Mouse (Mus musculus) embryonic facial prominence, embryonic 12.5 days (tissue): Measurements from ENCODE around the gene Ccdc84. TPM values are rescaled to one million over a fixed set of nuclear protein-coding genes. Genes with fewer than 3 reads are reported as not detected.
"Not testable (repeated sequence)": the region's sequence is repeated elsewhere in the genome, so short reads cannot be mapped to it uniquely, and the experiment has no call there.

ENCODE experiments used
- ATAC-seq: fragments of 200-750 bp; cut with Nextera tagmentation; 2 replicates; pipeline ENCODE4 v1.8.0; 2017; ENCODE audit not compliant: insufficient number of reproducible peaks, insufficient read depth, low FRiP score, low TSS enrichment
- H3K27ac ChIP-seq: fragments of 300-500 bp; sonication (generic); 2 replicates; pipeline ENCODE4 v1.5.1; 2016; ENCODE audit warnings: mild to moderate bottlenecking
- H3K27me3 ChIP-seq: fragments of 300-500 bp; sonication (generic); 2 replicates; pipeline ENCODE4 v1.6.1; 2016; ENCODE audit warnings: mild to moderate bottlenecking, moderate library complexity
- H3K36me3 ChIP-seq: fragments of 300-500 bp; sonication (generic); 2 replicates; pipeline ENCODE4 v1.6.1; 2016; ENCODE audit warnings: mild to moderate bottlenecking
- H3K4me1 ChIP-seq: fragments of 300-500 bp; sonication (generic); 2 replicates; pipeline ENCODE4 v1.6.1; 2016
- H3K4me2 ChIP-seq: fragments of 300-500 bp; sonication (generic); replicated peaks from 2 replicates; pipeline ENCODE4 v1.6.1; 2016; ENCODE audit warnings: mild to moderate bottlenecking, moderate library complexity
- H3K4me3 ChIP-seq: fragments of 300-500 bp; sonication (generic); 2 replicates; pipeline ENCODE4 v1.5.1; 2016; ENCODE audit warnings: mild to moderate bottlenecking
- H3K9ac ChIP-seq: fragments of 300-500 bp; sonication (generic); 2 replicates; pipeline ENCODE4 v1.6.1; 2016; ENCODE audit warnings: mild to moderate bottlenecking, moderate library complexity
- H3K9me3 ChIP-seq: fragments of 300-500 bp; sonication (generic); 2 replicates; pipeline ENCODE4 v1.6.1; 2016; ENCODE audit warnings: mild to moderate bottlenecking, moderate library complexity
- WGBS: fragments of 180-500 bp; shearing (Covaris S2); methylation state at CpG from one replicate; pipeline ENCODE4 v1.1.7; 2016; 5-methylcytosine and 5-hydroxymethylcytosine counted together
- polyA plus RNA-seq: library from polyadenylated mRNA; unstranded; fragments of >200 nt; fragmentation: Nextera tagmentation; extraction: Ambion mirVana; gene quantifications from 2 replicates; pipeline ENCODE4 v1.2.1, GENCODE M21; 2016

The Ccdc84 gene
- polyA plus RNA-seq, 1 experiment from 2014 or later = 30.9 TPM

DNA sequence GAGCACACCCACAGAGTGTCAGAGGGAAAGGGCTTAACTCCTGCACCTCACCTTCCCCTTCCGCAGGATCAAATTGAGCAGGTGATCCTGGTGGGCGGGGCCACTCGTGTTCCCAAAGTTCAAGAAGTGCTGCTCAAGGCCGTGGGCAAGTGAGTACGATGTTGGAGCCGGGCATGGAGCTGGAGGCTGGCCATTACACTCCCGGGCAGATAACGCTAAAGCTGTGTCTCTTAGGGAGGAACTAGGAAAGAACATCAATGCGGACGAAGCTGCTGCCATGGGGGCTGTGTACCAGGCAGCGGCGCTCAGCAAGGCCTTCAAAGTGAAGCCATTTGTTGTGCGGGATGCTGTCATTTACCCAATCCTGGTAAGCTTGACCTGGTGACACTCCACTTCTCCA is 33.8 kb downstream of the Ccdc84 start:
- Histone ChIP-seq H3K4me2 (no peak overlapping the region), H3K4me3 (no peak overlapping the region), H3K36me3 (peaks cover 88% of the 10 kb centered on the region), H3K27me3 (no peaks in the 10 kb centered on the region), H3K9me3 (no peaks in the 10 kb centered on the region), H3K9ac (no peak overlapping the region), H3K27ac (no peak overlapping the region), H3K4me1 (peaks cover 11% of the 10 kb centered on the region)
- 89% methylated on average over 13 of the region's 13 CpGs for WGBS
- ATAC-seq = no peak

DNA sequence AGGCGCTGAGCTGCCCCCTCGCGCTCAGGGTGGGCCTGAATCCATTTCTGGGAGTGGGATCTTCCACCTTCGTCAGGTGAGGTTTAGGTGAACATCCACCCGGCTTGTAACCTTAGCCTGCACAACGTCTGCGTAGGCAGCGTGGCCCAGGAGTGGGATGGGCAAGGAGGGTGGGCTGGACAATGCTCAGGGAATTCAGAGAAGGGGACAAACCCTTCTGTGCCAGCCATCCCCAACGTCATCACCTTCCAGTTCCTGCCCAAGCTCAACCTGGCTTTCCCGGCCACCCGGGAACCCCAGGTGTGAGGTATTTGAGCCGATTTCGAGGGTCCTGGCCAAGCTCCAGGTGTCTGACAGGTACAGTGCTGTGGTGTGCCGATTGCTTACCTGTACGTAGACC is 38.5 kb downstream of the Ccdc84 start:
- Histone ChIP-seq H3K4me1 (peaks cover 11% of the 10 kb centered on the region), H3K9me3 (no peaks in the 10 kb centered on the region), H3K9ac (peak overlapping the region; percentile 90), H3K27ac (peak overlapping the region; percentile 73), H3K4me2 (peak overlapping the region; percentile 95), H3K36me3 (peaks cover 41% of the 10 kb centered on the region), H3K4me3 (peak overlapping the region; percentile 88), H3K27me3 (no peaks in the 10 kb centered on the region)
- peak; percentile 35 for ATAC-seq
- WGBS = 9% methylated on average over 15 of the region's 15 CpGs

DNA sequence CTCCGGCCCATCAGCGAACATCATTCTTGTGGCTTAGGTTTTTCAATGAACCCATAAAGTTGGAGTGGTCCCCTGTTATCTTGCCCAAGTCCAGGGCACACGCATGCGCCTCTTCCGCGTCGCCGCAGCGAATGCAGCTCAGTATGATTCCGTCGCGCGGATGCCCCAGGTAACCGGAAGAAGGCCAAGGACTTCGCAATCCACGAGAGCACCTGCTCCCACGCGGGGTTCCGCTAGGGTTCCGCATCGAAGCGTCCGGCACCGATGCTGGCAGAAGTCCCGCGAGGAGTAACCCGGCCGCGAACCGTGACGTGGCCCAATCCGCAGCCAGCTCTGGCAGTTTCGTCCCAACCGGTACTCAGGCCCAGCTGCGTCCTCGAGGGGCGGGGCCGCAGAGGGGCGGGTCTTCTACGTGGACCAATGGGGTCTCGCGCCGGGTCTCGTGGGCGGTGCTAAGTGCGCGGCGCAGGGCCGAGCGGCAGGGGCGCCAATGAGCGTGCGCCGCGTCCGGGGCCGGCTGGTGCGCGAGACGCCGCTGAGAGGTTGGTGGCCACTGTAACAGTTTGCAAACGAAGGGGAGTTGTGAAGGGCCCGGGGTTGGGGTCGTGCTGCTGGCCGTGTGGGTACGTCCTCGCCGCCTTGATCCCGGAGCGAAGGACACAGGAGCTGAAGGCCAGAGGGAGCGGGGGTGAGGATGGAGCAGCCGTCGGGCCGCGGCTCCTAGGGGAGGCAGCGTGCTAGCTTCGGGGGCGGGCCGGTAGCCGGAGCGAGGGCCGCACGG is 39.1 kb downstream of the Ccdc84 start, which contains the start of gene Hyou1:
Gene Hyou1 (plus strand): TSS at position 437 of the 781 bp plus-strand sequence.
- Histone ChIP-seq H3K9me3 (no peaks in the 10 kb centered on the region), H3K9ac (peak within 1 kb of the TSS; percentile 90), H3K27me3 (no peaks in the 10 kb centered on the region), H3K4me2 (peak within 1 kb of the TSS; percentile 95), H3K27ac (peak within 1 kb of the TSS; percentile 73), H3K4me3 (peak within 1 kb of the TSS; percentile 88), H3K4me1 (peaks cover 11% of the 10 kb centered on the region), H3K36me3 (peaks cover 35% of the 10 kb centered on the region)
- ATAC-seq = peak; percentile 95
- WGBS = under 1% methylated on average over 83 of the region's 83 CpGs

DNA sequence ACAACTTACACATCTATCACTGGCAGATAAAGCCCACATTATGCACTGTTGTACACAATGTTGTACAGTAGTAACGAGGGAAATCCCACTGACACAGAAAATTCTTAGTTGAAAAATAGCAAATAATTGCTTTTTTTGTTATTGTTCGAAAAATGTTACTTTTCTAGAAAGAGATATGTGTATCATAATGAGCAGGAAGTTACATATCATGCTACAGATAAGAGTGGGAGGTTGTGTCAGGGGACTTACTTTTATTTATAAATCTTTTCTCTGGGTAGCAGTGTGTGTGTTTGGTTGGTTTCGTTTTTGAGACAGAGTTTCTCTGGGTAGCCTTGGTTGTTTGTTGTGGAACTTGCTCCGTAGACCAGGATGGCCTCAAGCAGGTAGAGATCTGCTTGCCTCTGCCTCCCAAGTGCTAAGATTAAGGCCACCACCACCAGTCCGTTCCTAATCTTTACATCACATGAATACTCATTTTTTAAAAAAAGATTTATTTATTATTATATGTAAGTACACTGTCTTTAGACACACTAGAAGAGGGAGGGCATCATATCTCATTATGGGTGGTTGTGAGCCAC is 40.1 kb downstream of the Ccdc84 start:
- WGBS = 87% methylated on average over 5 of the region's 5 CpGs
- Histone ChIP-seq H3K4me2 (peak overlapping the region; percentile 95), H3K9me3 (no peaks in the 10 kb centered on the region), H3K4me1 (peaks cover 11% of the 10 kb centered on the region), H3K4me3 (peak overlapping the region; percentile 88), H3K27ac (no peak overlapping the region), H3K36me3 (peaks cover 25% of the 10 kb centered on the region), H3K9ac (no peak overlapping the region), H3K27me3 (no peaks in the 10 kb centered on the region)
- ATAC-seq = no peak

DNA sequence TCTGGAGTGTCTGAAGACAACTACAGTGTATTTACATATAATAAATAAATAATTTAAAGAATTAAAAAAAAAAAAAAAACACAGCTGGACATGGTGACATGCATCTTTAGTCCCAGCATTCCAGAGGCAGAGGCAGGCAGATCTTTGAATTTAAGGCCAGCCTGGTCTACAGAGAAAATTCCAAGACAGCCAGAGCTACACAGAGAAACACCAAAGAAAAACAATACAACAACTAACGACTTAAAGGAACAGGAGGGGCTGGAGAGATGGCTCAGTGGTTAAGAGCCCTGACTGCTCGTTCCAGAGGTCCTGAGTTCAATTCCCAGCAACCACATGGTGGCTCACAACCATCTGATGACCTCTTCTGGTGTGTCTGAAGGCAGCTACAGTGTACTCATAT is 41.0 kb downstream of the Ccdc84 start:
- WGBS = 81% methylated on average over 2 of the region's 2 CpGs
- Histone ChIP-seq H3K4me1 (peaks cover 11% of the 10 kb centered on the region), H3K36me3 (peaks cover 16% of the 10 kb centered on the region)
- H3K9me3 ChIP-seq, H3K9ac ChIP-seq, ATAC-seq, H3K4me3 ChIP-seq, H3K27ac ChIP-seq, H3K4me2 ChIP-seq, H3K27me3 ChIP-seq: not testable (repeated sequence)

DNA sequence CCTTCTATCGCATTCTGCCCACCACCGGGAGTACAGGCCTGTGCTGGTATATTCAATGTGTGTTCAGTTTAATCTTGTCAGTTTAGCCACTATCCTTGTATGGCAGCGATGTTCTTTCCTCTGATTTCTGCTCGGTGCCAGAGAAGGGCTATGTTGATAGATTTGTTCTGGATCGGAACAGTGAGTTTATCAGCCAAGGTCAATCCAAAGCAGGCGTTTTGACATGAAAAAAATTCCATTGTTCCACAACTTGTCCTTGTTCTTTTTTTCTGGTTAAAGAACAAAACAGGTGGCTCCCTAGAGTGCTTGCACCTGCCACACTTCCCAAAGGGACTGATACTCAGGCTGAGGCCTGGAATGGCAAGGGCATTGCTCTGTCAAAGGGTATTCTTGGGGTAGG is 42.2 kb downstream of the Ccdc84 start:
- Histone ChIP-seq H3K4me1 (peaks cover 11% of the 10 kb centered on the region), H3K9me3 (no peaks in the 10 kb centered on the region), H3K4me3 (no peak overlapping the region), H3K4me2 (no peak overlapping the region), H3K36me3 (peaks cover 4% of the 10 kb centered on the region; the same call in 1 of the 2 replicates), H3K27ac (no peak overlapping the region), H3K9ac (no peak overlapping the region), H3K27me3 (no peaks in the 10 kb centered on the region)
- 88% methylated on average over 6 of the region's 6 CpGs for WGBS
- ATAC-seq = no peak

DNA sequence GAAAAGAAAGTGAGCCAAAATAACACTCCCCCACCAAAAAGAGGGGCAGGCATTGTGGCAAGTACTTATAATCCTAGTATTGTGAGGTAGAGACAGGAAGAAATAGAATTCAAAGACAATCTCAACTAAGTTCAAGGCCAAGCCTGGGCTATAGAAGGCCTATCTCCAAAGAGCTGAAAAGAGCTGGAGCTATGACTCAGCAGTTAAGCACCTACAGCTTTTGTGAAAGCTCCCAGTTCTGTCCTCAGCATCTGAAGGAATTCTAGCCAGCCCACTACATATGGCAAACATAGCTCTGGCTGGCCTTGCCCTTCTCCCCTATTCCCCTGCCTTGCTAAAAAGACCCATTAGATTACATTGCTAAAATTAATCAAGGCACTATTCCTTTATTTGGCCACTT is 45.0 kb downstream of the Ccdc84 start:
- ATAC-seq = no peak
- no peaks in the 10 kb centered on the region for H3K4me1 ChIP-seq
- no peak overlapping the region for H3K4me2 ChIP-seq
- no peak overlapping the region for H3K27ac ChIP-seq
- H3K9ac ChIP-seq = no peak overlapping the region
- H3K4me3 ChIP-seq = no peak overlapping the region
- H3K27me3 ChIP-seq = no peaks in the 10 kb centered on the region
- no peaks in the 10 kb centered on the region for H3K9me3 ChIP-seq
- no peaks in the 10 kb centered on the region for H3K36me3 ChIP-seq

DNA sequence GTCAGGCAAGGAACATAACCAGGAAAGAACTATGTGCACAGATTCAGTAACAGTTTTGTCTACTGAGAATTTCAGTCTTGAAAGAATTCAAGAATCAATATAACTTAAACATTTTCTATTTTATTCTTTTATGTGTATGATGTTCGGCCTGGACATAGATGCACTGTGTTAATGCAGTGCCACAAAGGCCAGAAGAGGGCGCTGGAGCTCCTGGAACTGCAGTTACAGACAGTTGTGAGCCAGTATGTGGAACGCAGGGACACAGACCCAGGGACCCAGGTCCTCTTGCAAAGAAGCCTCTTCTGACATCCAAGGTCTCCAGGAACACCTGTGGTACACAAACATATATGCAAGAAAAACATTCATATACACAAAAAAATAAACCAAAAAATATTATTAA is 53.9 kb downstream of the Ccdc84 start:
- no peak overlapping the region for H3K4me3 ChIP-seq
- H3K4me2 ChIP-seq = no peak overlapping the region
- H3K36me3 ChIP-seq = peaks cover 3% of the 10 kb centered on the region
- 58% methylated on average over 3 of the region's 3 CpGs for WGBS
- no peaks in the 10 kb centered on the region for H3K27me3 ChIP-seq
- H3K9me3 ChIP-seq = no peaks in the 10 kb centered on the region
- H3K4me1 ChIP-seq = peaks cover 7% of the 10 kb centered on the region; the same call in 1 of the 2 replicates
- no peak overlapping the region for H3K9ac ChIP-seq
- no peak overlapping the region for H3K27ac ChIP-seq
- ATAC-seq = no peak

DNA sequence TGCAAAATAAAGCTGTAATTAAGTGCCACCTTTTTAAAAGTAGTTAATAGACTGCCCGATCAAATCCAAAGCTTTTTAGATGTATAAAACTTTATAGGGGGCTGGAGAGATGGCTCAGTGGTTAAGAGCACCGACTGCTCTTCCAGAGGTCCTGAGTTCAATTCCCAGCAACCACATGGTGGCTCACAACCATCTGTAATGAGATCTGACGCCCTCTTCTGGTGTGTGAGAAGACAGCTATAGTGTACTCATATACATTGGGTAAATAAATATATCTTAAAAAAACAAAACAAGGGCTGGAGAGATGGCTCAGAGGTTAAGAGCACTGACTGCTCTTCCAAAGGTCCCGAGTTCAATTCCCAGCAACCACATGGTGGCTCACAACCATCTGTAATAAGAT is 56.4 kb downstream of the Ccdc84 start:
- H3K4me3 ChIP-seq = peak overlapping the region; percentile 97
- H3K4me2 ChIP-seq = peak overlapping the region; percentile 92
- H3K9me3 ChIP-seq, ATAC-seq, H3K4me1 ChIP-seq, H3K27me3 ChIP-seq: not testable (repeated sequence)
- H3K27ac ChIP-seq = peak overlapping the region; percentile 57; the same call in 1 of the 2 replicates
- peak overlapping the region; percentile 81; the same call in 1 of the 2 replicates for H3K9ac ChIP-seq
- H3K36me3 ChIP-seq = peaks cover 23% of the 10 kb centered on the region
- 42% methylated on average over 4 of the region's 4 CpGs for WGBS

DNA sequence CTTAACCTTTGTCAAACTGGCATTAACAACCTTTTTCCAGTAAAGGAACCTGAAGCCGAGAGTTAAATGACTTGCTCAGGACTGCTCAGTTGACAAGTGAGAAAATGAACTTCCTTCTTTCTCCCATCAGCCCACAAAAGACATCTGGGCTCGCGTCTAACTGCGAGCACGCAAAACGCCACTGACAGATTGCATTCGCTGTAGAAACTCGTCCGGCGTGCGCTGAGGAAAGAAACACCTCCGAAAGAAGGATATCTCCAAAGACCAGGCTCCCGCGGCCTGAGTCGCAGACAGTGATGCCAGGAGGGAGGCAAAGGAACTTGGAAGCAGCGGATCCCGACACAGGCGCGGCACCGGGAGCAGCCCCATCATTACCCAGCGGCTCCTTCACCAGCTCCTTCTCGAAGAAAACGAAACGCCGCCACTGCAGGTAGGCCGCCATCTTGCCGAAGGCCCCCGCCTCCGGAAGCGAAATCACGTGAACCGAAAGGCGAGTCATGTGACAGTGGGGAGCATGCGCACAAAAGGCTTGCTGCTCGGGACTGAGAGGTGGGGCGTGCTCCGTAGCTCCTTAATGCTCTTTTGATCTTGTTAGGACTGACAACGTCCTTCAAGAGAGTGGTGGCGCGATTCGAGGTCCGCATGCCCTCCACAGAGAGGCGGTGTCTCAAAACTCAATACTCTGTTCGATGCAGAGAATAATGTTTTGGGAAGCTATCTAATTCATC is 57.0 kb downstream of the Ccdc84 start, which contains the start of gene Vps11:
Gene Vps11 (minus strand): TSS at position 481 of the 728 bp plus-strand sequence.
- H3K27ac ChIP-seq = peak within 1 kb of the TSS; percentile 57; the same call in 1 of the 2 replicates
- WGBS = 1% methylated on average over 44 of the region's 44 CpGs
- H3K4me1 ChIP-seq = peaks cover 7% of the 10 kb centered on the region; the same call in 1 of the 2 replicates
- peak; percentile 77; the same call in 1 of the 2 replicates for ATAC-seq
- H3K9me3 ChIP-seq = no peaks in the 10 kb centered on the region
- peaks cover 29% of the 10 kb centered on the region for H3K36me3 ChIP-seq
- peak within 1 kb of the TSS; percentile 92 for H3K4me2 ChIP-seq
- no peaks in the 10 kb centered on the region for H3K27me3 ChIP-seq
- H3K4me3 ChIP-seq = peak within 1 kb of the TSS; percentile 97
- peak within 1 kb of the TSS; percentile 81 for H3K9ac ChIP-seq
